Mouse (Mus musculus) intestine, embryonic 15.5 days (tissue): ENCODE data around the gene Trip13. TPM values are rescaled to one million over a fixed set of nuclear protein-coding genes. Genes with fewer than 3 reads are reported as not detected.

ENCODE experiments used
- ATAC-seq: fragments of 200-750 bp; cut with Nextera tagmentation; 2 replicates; pipeline ENCODE4 v1.8.0; 2017; ENCODE audit warnings: moderate TSS enrichment, moderate library complexity
- H3K27ac ChIP-seq: fragments of 300-500 bp; sonication (generic); 2 replicates; pipeline ENCODE4 v1.5.1; 2015; ENCODE audit warnings: mild to moderate bottlenecking, inconsistent platforms
- H3K27me3 ChIP-seq: fragments of 300-500 bp; sonication (generic); replicated peaks from 2 replicates; pipeline ENCODE4 v1.6.1; 2015; ENCODE audit warnings: inconsistent platforms
- H3K36me3 ChIP-seq: fragments of 300-500 bp; sonication (generic); 2 replicates; pipeline ENCODE4 v1.6.1; 2015; ENCODE audit warnings: inconsistent platforms
- H3K4me1 ChIP-seq: fragments of 300-500 bp; sonication (generic); replicated peaks from 2 replicates; pipeline ENCODE4 v1.6.1; 2015; ENCODE audit warnings: inconsistent platforms
- H3K4me2 ChIP-seq: fragments of 300-500 bp; sonication (generic); replicated peaks from 2 replicates; pipeline ENCODE4 v1.6.1; 2015; ENCODE audit warnings: mild to moderate bottlenecking, inconsistent platforms
- H3K4me3 ChIP-seq: fragments of 300-500 bp; sonication (generic); replicated peaks from 2 replicates; pipeline ENCODE4 v1.5.1; 2015; ENCODE audit warnings: inconsistent platforms
- H3K9ac ChIP-seq: fragments of 300-500 bp; sonication (generic); 2 replicates; pipeline ENCODE4 v1.6.1; 2015; ENCODE audit warnings: inconsistent platforms
- H3K9me3 ChIP-seq: fragments of 300-500 bp; sonication (generic); 2 replicates; pipeline ENCODE4 v1.6.1; 2016; ENCODE audit warnings: inconsistent platforms
- WGBS: fragments of 180-500 bp; shearing (Covaris S2); methylation state at CpG from one replicate; pipeline ENCODE4 v1.1.7; 2015; 5-methylcytosine and 5-hydroxymethylcytosine counted together
- polyA plus RNA-seq: library from polyadenylated mRNA; unstranded; fragments of >200 nt; fragmentation: Nextera tagmentation; extraction: Ambion mirVana; gene quantifications from 2 replicates; pipeline ENCODE4 v1.2.1, GENCODE M21; 2015

The Trip13 gene
- polyA plus RNA-seq, 1 experiment from 2014 or later: 41.3 TPM

- no peaks in the 10 kb centered on the region for H3K27me3 ChIP-seq
- H3K36me3 ChIP-seq: no peaks in the 10 kb centered on the region
- no peak overlapping the region for H3K4me3 ChIP-seq
- H3K9me3 ChIP-seq: no peaks in the 10 kb centered on the region
- H3K4me1 ChIP-seq: peaks cover 3% of the 10 kb centered on the region; the same call in 1 of the 2 replicates
- H3K27ac ChIP-seq: no peak overlapping the region
- 76% methylated on average over 4 of the region's 4 CpGs for WGBS
- no peak overlapping the region for H3K9ac ChIP-seq
- ATAC-seq: no peak
- H3K4me2 ChIP-seq: no peak overlapping the region
These were observed 51.9 kb downstream of the Trip13 start for GRCm38 (mm10) chr13:73885656-73886055.

GRCm38 (mm10) chr13:73881347-73881746 lies 56.2 kb downstream of the Trip13 start:
- Histone ChIP-seq H3K9me3 (no peaks in the 10 kb centered on the region), H3K27ac (no peak overlapping the region), H3K4me2 (no peak overlapping the region), H3K27me3 (no peaks in the 10 kb centered on the region), H3K4me1 (0 out of 2 replicates have a peak, but pooled peaks cover 3% of the 10 kb centered on the region), H3K36me3 (no peaks in the 10 kb centered on the region), H3K4me3 (no peak overlapping the region), H3K9ac (no peak overlapping the region)
- no peak for ATAC-seq
- WGBS: 63% methylated on average over 8 of the region's 8 CpGs

- Histone ChIP-seq H3K9me3 (no peaks in the 10 kb centered on the region), H3K9ac (no peak overlapping the region), H3K4me2 (no peak overlapping the region), H3K4me1 (no peaks in the 10 kb centered on the region), H3K27ac (no peak overlapping the region), H3K4me3 (no peak overlapping the region), H3K36me3 (no peaks in the 10 kb centered on the region), H3K27me3 (no peaks in the 10 kb centered on the region)
- ATAC-seq: no peak
- WGBS: 81% methylated on average over 5 of the region's 5 CpGs
These were observed 57.8 kb downstream of the Trip13 start for GRCm38 (mm10) chr13:73879824-73880223.

- Histone ChIP-seq H3K9me3 (no peaks in the 10 kb centered on the region), H3K4me1 (no peaks in the 10 kb centered on the region), H3K27me3 (no peaks in the 10 kb centered on the region), H3K4me2 (no peak overlapping the region), H3K36me3 (no peaks in the 10 kb centered on the region), H3K9ac (no peak overlapping the region), H3K4me3 (no peak overlapping the region), H3K27ac (no peak overlapping the region)
- WGBS: 72% methylated on average over 2 of the region's 2 CpGs
- ATAC-seq: no peak
These were observed 65.4 kb downstream of the Trip13 start for GRCm38 (mm10) chr13:73872159-73872558.

Other genes with a start within 250 kb of the Trip13 start
- gene Slc6a19, start 232.9 kb downstream of the Trip13 start, polyA plus RNA-seq: 10.4 and 13.2 TPM in 2 replicates
- 25.3 and 27.4 TPM in 2 replicates for gene Slc12a7, start 204.7 kb downstream of the Trip13 start, polyA plus RNA-seq
- gene Nkd2, start 90.2 kb downstream of the Trip13 start, polyA plus RNA-seq: 3.8 and 4.1 TPM in 2 replicates
- 34.7 and 37.6 TPM in 2 replicates for gene Brd9, start within 50 bp of the Trip13 start, polyA plus RNA-seq
- gene Zdhhc11, start 26.1 kb upstream of the Trip13 start, polyA plus RNA-seq: not detected in 2 replicates
- gene Tppp, start 71.6 kb upstream of the Trip13 start, polyA plus RNA-seq: 2.1 and 2.3 TPM in 2 replicates
- 14.1 and 15.2 TPM in 2 replicates for gene Cep72, start 124.5 kb upstream of the Trip13 start, polyA plus RNA-seq
- gene Slc9a3, start 183.7 kb upstream of the Trip13 start, polyA plus RNA-seq: 5.0 and 6.2 TPM in 2 replicates